Mouse (Mus musculus) thymus, postnatal 25 days (tissue): Measurements from ENCODE around the gene Scfd2.

Source experiments
- DNase-seq: peaks from one replicate; pipeline ENCODE4 v3.0.0; 2022

The Scfd2 gene

GRCm38 (mm10) chr5:74197541-74198330 is 333.8 kb downstream of the Scfd2 start:
- DNase-seq, result no peak

GRCm38 (mm10) chr5:74196307-74196618 is 335.3 kb downstream of the Scfd2 start:
- peak; percentile 63 for DNase-seq

- no peak for DNase-seq
Measured at GRCm38 (mm10) chr5:74195614-74196306, 335.8 kb downstream of the Scfd2 start.

GRCm38 (mm10) chr5:74194841-74195613 is 336.5 kb downstream of the Scfd2 start, which contains the start of gene Rasl11b:
Gene Rasl11b (plus strand): TSS chr5:74195286.
- DNase-seq, result peak; percentile 98

- no peak for DNase-seq
Measured at GRCm38 (mm10) chr5:74194027-74194840, 337.3 kb downstream of the Scfd2 start.

- no peak for DNase-seq
Measured at GRCm38 (mm10) chr5:74193626-74194025, 337.9 kb downstream of the Scfd2 start.

- DNase-seq, result no peak
Measured at GRCm38 (mm10) chr5:74193008-74193407, 338.6 kb downstream of the Scfd2 start.

GRCm38 (mm10) chr5:74190911-74191310 is 340.6 kb downstream of the Scfd2 start:
- DNase-seq, result no peak

- DNase-seq, result no peak
Measured at GRCm38 (mm10) chr5:74190161-74190491, 341.4 kb downstream of the Scfd2 start.

GRCm38 (mm10) chr5:74189484-74190160 is 341.9 kb downstream of the Scfd2 start:
- no peak for DNase-seq

GRCm38 (mm10) chr5:74188886-74189285 is 342.7 kb downstream of the Scfd2 start:
- DNase-seq, result no peak

GRCm38 (mm10) chr5:74188076-74188475 is 343.5 kb downstream of the Scfd2 start:
- no peak for DNase-seq

- no peak for DNase-seq
Measured at GRCm38 (mm10) chr5:74184607-74185006, 347.0 kb downstream of the Scfd2 start.

- DNase-seq, result no peak
Measured at GRCm38 (mm10) chr5:74183118-74183517, 348.4 kb downstream of the Scfd2 start.

GRCm38 (mm10) chr5:74180216-74180615 is 351.3 kb downstream of the Scfd2 start:
- no peak for DNase-seq

- DNase-seq, result no peak
Measured at GRCm38 (mm10) chr5:74175526-74176270, 355.9 kb downstream of the Scfd2 start.

GRCm38 (mm10) chr5:74173162-74173844 is 358.3 kb downstream of the Scfd2 start:
- no peak for DNase-seq

GRCm38 (mm10) chr5:74172208-74172607 is 359.4 kb downstream of the Scfd2 start:
- DNase-seq, result no peak

- DNase-seq, result no peak
Measured at GRCm38 (mm10) chr5:74171768-74172167, 359.8 kb downstream of the Scfd2 start.

- DNase-seq, result no peak
Measured at GRCm38 (mm10) chr5:74168085-74168484, 363.5 kb downstream of the Scfd2 start.

GRCm38 (mm10) chr5:74166642-74167041 is 364.9 kb downstream of the Scfd2 start:
- DNase-seq, result no peak
